Mouse (Mus musculus): ENCODE data around the gene Sart3. TPM values are rescaled to one million over a fixed set of nuclear protein-coding genes. Genes with fewer than 3 reads are reported as not detected.

Gene Sart3
- total RNA-seq, 2 experiments from 2014 or later = 8.0 to 9.2 TPM

GRCm38 (mm10) chr5:113805301-113805700 lies 33.0 kb upstream of the Sart3 start:
- intact Hi-C loops (cut with DNase I) = no loop called here
- TF ChIP-seq CTCF (IDR thresholded peaks at IDR 0.05) = no peak
- DNase-seq = no peak
- H3K4me3 ChIP-seq = no peak overlapping the region
- no peak overlapping the region for H3K27ac ChIP-seq

DNA sequence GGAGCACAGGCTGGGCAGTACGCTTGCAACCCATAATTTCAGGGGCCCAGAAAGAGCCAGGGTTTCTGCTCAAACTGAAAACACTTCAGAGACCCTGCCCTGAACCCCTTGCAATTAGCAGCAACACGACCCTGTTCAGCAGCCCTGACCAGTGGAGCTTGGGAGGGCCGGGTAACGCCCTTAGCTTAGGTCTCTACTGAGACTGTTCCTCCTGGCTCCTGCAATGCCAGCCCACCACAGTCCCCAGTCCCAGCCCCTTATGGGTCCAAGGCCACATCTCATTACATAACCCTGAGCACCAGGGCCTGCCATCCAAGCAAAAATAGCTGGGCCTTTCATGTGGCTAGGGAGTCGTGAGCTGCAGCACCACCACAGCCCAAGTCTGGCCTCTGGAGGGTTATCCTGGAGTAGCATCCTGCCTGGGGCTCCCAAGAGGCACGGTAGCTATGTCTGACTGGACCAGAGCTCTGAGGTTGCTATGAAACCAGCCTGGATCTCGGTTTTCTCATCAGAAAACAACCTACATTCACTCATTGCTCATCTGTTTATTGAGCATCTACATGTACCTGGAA lies 32.2 kb upstream of the Sart3 start:
- TF ChIP-seq CTCF (IDR thresholded peaks at IDR 0.05) = no peak
- intact Hi-C loops (cut with DNase I) = no loop called here
- Histone ChIP-seq H3K4me3 (no peak overlapping the region), H3K27ac (no peak overlapping the region)
- no peak for DNase-seq

DNA sequence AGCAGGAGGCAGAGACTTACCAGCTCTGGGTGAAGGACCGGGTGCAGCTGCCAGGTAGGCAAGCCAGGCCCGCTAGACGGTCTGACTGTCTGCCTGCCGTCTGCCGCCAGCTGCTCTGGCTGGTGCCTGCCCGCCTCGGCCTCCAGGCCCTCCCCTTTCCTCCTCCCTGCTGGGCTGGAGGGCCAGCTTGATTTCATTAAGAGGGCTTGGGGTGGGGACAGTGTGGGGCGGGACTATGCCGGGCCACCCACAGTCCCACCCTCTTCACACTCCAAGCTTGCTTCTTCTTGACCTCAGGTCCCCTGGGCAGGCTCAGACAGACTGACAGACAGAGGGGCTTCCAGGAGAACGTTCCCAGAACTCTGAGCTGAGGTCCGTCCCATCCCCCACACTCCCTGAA lies 28.0 kb upstream of the Sart3 start, which contains the start of gene Tmem119:
TSS of gene Tmem119 (minus strand) at position 237 of the 400 bp plus-strand sequence.
- Histone ChIP-seq H3K27ac (peak within 1 kb of the TSS; percentile 65), H3K4me3 (peak within 1 kb of the TSS; percentile 66)
- DNase-seq = peak; percentile 77
- intact Hi-C loops (cut with DNase I) = no loop called here
- TF ChIP-seq CTCF (IDR thresholded peaks at IDR 0.05) = no peak

GRCm38 (mm10) chr5:113799691-113800090 lies 27.4 kb upstream of the Sart3 start:
- intact Hi-C loops (cut with DNase I) = no loop called here
- no peak for TF ChIP-seq CTCF (IDR thresholded peaks at IDR 0.05)
- no peak for DNase-seq
- peak overlapping the region; percentile 66 for H3K4me3 ChIP-seq
- H3K27ac ChIP-seq = peak overlapping the region; percentile 65; the same call in 1 of the 2 replicates

DNA sequence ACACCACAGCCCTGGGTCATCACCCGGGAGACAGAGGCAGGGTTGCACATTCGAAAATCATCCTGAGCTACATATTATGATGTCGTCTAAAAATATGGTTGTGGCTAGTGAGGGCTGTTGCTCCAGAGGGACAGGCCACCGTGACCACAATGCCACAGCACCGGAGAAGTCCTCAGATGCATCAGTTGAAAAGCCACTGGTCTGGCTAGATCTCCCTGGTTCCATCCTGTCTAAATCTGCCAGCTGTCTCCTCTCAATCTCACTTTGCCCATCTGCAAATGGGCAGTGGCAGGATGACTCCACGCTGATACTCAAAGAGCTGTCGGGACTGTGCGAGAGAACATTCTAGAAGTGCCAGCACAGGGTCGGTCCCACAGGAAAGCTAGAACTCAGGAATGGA lies 26.2 kb upstream of the Sart3 start:
- TF ChIP-seq CTCF (IDR thresholded peaks at IDR 0.05) = no peak
- DNase-seq = no peak
- intact Hi-C loops (cut with DNase I) = no loop called here
- Histone ChIP-seq H3K27ac (no peak overlapping the region), H3K4me3 (peak overlapping the region; percentile 66)

DNA sequence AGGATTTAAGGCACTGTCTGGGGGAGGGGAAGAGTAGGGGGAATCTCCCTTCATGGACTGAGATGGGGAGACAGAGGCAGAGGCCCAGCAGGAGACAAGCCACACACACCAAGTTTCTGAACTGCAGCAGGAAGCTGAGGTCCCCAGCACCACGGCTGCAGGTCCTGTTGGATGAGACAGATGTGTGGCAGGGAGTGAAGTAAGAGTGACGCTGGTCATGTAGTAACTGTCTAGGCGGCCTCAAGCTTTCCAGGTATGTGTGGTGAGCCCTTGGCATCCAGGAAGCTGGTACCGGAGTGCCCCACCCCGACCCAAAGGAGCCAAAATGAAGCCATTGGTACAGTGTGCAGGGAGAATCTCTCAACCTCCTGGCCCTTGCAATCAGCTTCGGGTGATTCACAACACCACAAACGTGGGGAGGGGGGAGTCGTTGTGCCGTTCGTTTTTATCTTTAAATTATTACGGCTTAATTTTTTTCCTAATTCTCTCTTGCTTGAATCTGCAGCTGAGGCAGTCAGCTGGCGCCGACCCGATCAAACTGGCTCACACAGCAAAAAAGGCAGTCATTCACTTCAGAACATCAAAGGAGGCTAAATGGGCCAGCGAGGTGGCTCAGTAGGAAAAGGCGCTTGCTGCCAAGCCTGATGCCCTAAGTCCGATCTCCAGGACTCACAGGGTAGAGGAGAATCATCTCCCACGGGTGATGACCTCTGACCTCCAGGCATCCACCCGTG lies 25.0 kb upstream of the Sart3 start:
- Histone ChIP-seq H3K4me3 (peak overlapping the region; percentile 21), H3K27ac (no peak overlapping the region; the same call in 1 of the 2 replicates)
- intact Hi-C loops (cut with DNase I) = no loop called here
- DNase-seq = no peak
- TF ChIP-seq CTCF (IDR thresholded peaks at IDR 0.05) = no peak

- no peak for DNase-seq
- intact Hi-C loops (cut with DNase I) = no loop called here
- Histone ChIP-seq H3K27ac (no peak overlapping the region; the same call in 1 of the 2 replicates), H3K4me3 (peak overlapping the region; percentile 21)
- TF ChIP-seq CTCF (IDR thresholded peaks at IDR 0.05) = no peak
Measured at GRCm38 (mm10) chr5:113796401-113797148, 24.3 kb upstream of the Sart3 start.

GRCm38 (mm10) chr5:113791197-113792095 lies 19.1 kb upstream of the Sart3 start:
- DNase-seq = no peak
- Histone ChIP-seq H3K27ac (no peak overlapping the region), H3K4me3 (no peak overlapping the region)
- TF ChIP-seq CTCF (IDR thresholded peaks at IDR 0.05) = no peak
- intact Hi-C loops (cut with DNase I) = no loop called here

DNA sequence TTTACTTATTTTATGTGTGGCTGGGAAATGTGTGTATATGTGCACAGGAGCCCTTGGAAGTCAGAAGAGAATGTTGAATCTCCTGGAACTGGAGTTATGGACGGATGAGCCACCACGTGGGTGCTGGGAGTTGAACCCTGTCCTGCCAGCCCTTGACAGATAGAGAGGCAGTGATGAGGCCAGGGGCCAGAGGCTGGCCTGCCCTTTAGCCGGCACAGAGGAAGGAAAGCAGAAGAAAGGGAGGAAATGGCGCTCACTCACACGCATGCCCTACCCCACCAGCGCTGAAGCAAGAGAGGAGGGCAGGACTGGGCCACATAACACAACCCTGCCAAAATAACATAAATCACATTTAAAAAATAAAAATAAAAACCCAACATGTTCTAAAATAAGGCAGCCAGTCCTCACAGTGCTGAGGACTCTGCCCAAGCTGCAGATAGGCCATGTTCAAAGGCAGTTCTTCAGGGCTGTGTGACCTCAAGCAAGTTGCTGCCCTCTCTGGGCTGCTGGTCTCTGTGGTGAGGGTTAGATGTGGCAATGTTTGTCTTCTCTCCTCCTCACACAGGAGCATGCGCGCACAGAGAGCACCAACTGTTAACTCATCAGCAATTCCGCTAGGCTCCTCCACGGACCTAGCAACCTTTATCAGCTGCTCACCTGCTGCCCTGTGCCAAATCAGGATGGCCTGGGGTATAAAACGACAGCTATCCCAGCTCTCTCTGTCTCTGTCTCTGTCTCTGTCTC lies 18.3 kb upstream of the Sart3 start:
- DNase-seq = no peak
- no peak overlapping the region for H3K27ac ChIP-seq
- H3K4me3 ChIP-seq = no peak overlapping the region
- no peak for TF ChIP-seq CTCF (IDR thresholded peaks at IDR 0.05)
- intact Hi-C loops (cut with DNase I) = no loop called here

GRCm38 (mm10) chr5:113789075-113789788 lies 16.9 kb upstream of the Sart3 start:
- intact Hi-C loops (cut with DNase I) = no loop called here
- TF ChIP-seq CTCF (IDR thresholded peaks at IDR 0.05) = no peak
- peak; percentile 67 for DNase-seq
- Histone ChIP-seq H3K4me3 (no peak overlapping the region), H3K27ac (no peak overlapping the region)

GRCm38 (mm10) chr5:113788645-113789044 lies 16.3 kb upstream of the Sart3 start:
- Histone ChIP-seq H3K27ac (no peak overlapping the region), H3K4me3 (no peak overlapping the region)
- no peak for DNase-seq
- no peak for TF ChIP-seq CTCF (IDR thresholded peaks at IDR 0.05)
- intact Hi-C loops (cut with DNase I) = no loop called here
